Mouse (Mus musculus) lung, adult 2 months (tissue): ENCODE results near the gene Plekhj1.
"Not testable (repeated sequence)": the region's sequence is repeated elsewhere in the genome, so short reads cannot be mapped to it uniquely, and the experiment has no call there.

Source experiments
- CTCF ChIP-seq: fragments of 200-500 bp; IDR thresholded peaks from 2 replicates; pipeline ENCODE4 v1.5.1; 2011; ENCODE audit warnings: mild to moderate bottlenecking, low read length, control low read depth; ENCODE audit not compliant: insufficient read depth
- POLR2A ChIP-seq: fragments of 200-500 bp; IDR thresholded peaks from 2 replicates; pipeline ENCODE4 v1.6.1; 2011; ENCODE audit warnings: low read depth, mild to moderate bottlenecking, control low read depth, low read length, borderline replicate concordance; ENCODE audit errors: extremely low read depth

- TF ChIP-seq CTCF, POLR2A: not testable (repeated sequence)
These were observed 17.9 kb upstream of the Plekhj1 start for GRCm38 (mm10) chr10:80816303-80816702.
